Mouse (Mus musculus) CD4-positive helper T cell, adult 2 months (primary cell): Measurements from ENCODE around the gene Olfr1111.
"Not testable (repeated sequence)": the region's sequence is repeated elsewhere in the genome, so short reads cannot be mapped to it uniquely, and the experiment has no call there.

Experiments used
- DNase-seq: peaks from one replicate; pipeline ENCODE4 v3.0.0-alpha.2; 2012; ENCODE audit warnings: low read depth, missing footprints, low spot score

The Olfr1111 gene

GRCm38 (mm10) chr2:87152524-87152923 is at the start of gene Olfr1111:
Olfr1111 (minus strand) TSS chr2:87152624.
- no peak for DNase-seq

GRCm38 (mm10) chr2:87187498-87187897 is 35.1 kb upstream of the Olfr1111 start, which contains the start of gene Olfr1112:
Olfr1112 (plus strand) TSS chr2:87187798.
- DNase-seq = no peak

GRCm38 (mm10) chr2:87167731-87168130 is 15.3 kb upstream of the Olfr1111 start:
- not testable (repeated sequence) for DNase-seq

GRCm38 (mm10) chr2:87140200-87140599 is 12.2 kb downstream of the Olfr1111 start, which contains the start of gene Olfr1110:
Olfr1110 (minus strand) TSS chr2:87140300.
- no peak for DNase-seq

GRCm38 (mm10) chr2:87114467-87114866 is 38.0 kb downstream of the Olfr1111 start, which contains the start of gene Olfr259:
Olfr259 (minus strand) TSS chr2:87114567.
- DNase-seq = no peak
